ENCODE assay signal across 12 mouse cellular contexts in the genomic region with DNA sequence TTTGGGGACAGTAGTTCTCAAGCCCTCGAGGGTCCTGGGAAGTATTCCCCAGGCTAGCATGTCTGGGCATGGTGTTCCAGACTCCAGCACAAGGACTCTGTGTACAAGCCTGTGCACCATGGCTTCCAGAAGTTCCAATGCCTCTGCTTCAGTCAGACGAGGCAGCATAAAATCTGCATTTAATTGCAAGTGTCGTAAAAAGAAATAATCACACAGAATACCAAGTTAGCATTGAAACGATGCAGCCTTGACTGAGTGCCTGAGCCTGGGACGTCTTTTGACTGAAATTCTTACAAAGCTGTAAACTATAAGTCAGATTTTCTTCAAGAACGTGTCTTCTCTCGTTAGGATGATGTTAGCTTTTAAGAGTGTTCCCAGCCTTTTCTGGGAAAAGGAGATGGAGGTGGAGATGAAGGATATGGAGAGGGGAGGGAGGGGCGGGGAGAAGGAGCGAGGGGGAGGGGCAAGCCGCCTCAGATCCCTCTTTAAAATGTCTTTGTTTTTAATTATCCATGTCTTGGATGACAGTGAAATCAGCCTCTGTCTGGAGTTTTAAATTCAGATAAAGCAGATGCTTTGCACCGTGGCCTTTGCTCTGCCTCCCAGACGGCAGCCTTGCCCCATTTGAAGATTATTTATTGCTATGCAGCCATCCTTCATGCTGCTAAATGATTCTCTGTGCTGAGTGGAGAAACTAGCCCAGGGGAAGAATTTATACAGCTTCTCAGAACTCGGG.
DNase-seq lines count a peak whose midpoint lies in the region; ATAC-seq and TF ChIP-seq lines count a peak whose summit lies in the region.
"Had no signal": no experiment of that assay in that cellular context is flagged by ENCODE, and none has a peak within 500 bp of the region (broad histone marks: within the 10 kb centered on the region; RNA-seq: fewer than 3 reads in every experiment).

No protein-coding gene starts in this region.

- H3K9ac ChIP-seq in kidney, embryonic 16.5 days (replicated peaks; ENCODE audit: low read length), result no peak overlapping the region
- H3K9ac ChIP-seq in embryonic facial prominence, embryonic 14.5 days (ENCODE audit: low read depth, low read length), result no peak overlapping the region; the same call in 1 of the 2 replicates
- H3K9ac ChIP-seq in limb, embryonic 14.5 days (ENCODE audit: low read depth, low read length, severe bottlenecking), result no peak overlapping the region

- TF ChIP-seq POLR2A in limb, embryonic 14.5 days (IDR thresholded peaks at IDR 0.05; ENCODE audit: borderline replicate concordance, extremely low read depth, insufficient read depth, insufficient read length), result no peak

- peak; percentile 35; the same call in 1 of the 2 replicates for ATAC-seq in kidney, embryonic 16.5 days (ENCODE audit: low FRiP score, low TSS enrichment)
- ATAC-seq in embryonic facial prominence, embryonic 14.5 days (ENCODE audit: low read depth), result no peak
- ATAC-seq in limb, embryonic 14.5 days (ENCODE audit: low FRiP score, low read depth), result no peak

- no peaks in the 10 kb centered on the region for H3K9me3 ChIP-seq in kidney, embryonic 16.5 days (ENCODE audit: low read length)
- no peaks in the 10 kb centered on the region for H3K9me3 ChIP-seq in embryonic facial prominence, embryonic 14.5 days (ENCODE audit: control insufficient read depth, low read length)
- H3K9me3 ChIP-seq in limb, embryonic 14.5 days (ENCODE audit: control insufficient read depth, low read length), result no peaks in the 10 kb centered on the region

- H3K36me3 ChIP-seq in kidney, embryonic 16.5 days (ENCODE audit: insufficient read depth, low read length), result no peaks in the 10 kb centered on the region
- H3K36me3 ChIP-seq in embryonic facial prominence, embryonic 14.5 days (ENCODE audit: control insufficient read depth, insufficient read depth, low read length), result no peaks in the 10 kb centered on the region
- no peaks in the 10 kb centered on the region for H3K36me3 ChIP-seq in limb, embryonic 14.5 days (ENCODE audit: control insufficient read depth, insufficient read depth, low read length)

- 14% methylated on average over 13 of the region's 13 CpGs for WGBS in kidney, embryonic 16.5 days
- 16% methylated on average over 13 of the region's 13 CpGs for WGBS in embryonic facial prominence, embryonic 14.5 days
- WGBS in limb, embryonic 14.5 days, result 7% methylated on average over 13 of the region's 13 CpGs

- no peaks in the 10 kb centered on the region for H3K27me3 ChIP-seq in kidney, embryonic 16.5 days (ENCODE audit: insufficient read depth, low read length)
- no peaks in the 10 kb centered on the region; the same call in 1 of the 2 replicates for H3K27me3 ChIP-seq in embryonic facial prominence, embryonic 14.5 days (replicated peaks; ENCODE audit: control insufficient read depth, insufficient read depth, low read length)
- H3K27me3 ChIP-seq in limb, embryonic 14.5 days (ENCODE audit: control insufficient read depth, insufficient read depth, low read length), result 0 out of 2 replicates have a peak, but pooled peaks cover 5% of the 10 kb centered on the region

- no peak overlapping the region for H3K27ac ChIP-seq in kidney, embryonic 16.5 days (ENCODE audit: low read length)
- H3K27ac ChIP-seq in embryonic facial prominence, embryonic 14.5 days (replicated peaks; ENCODE audit: low read depth, low read length), result peak overlapping the region; percentile 65
- H3K27ac ChIP-seq in limb, embryonic 14.5 days (replicated peaks; ENCODE audit: low read depth, low read length), result no peak overlapping the region
- H3K27ac ChIP-seq: macrophage had no signal

- H3K4me2 ChIP-seq in kidney, embryonic 16.5 days (replicated peaks; ENCODE audit: low read depth, low read length), result peak overlapping the region; percentile 18
- peak overlapping the region; percentile 18 for H3K4me2 ChIP-seq in embryonic facial prominence, embryonic 14.5 days (ENCODE audit: low read depth, low read length)
- peak overlapping the region; percentile 32; the same call in 1 of the 2 replicates for H3K4me2 ChIP-seq in limb, embryonic 14.5 days (replicated peaks; ENCODE audit: low read depth, low read length, severe bottlenecking)

- DNase-seq in kidney, adult 11 months, result no peak
- DNase-seq in adrenal gland, postnatal 36 days, result peak; percentile 25 to 43
- DNase-seq in embryonic facial prominence, embryonic 14.5 days (ENCODE audit: low spot score), result peak; percentile 27
- peak; percentile 22 for DNase-seq in limb, embryonic 14.5 days (ENCODE audit: low spot score)
- no peak for DNase-seq in thymus, postnatal 10 days (ENCODE audit: low spot score in 2 of 2)
- DNase-seq in layer of hippocampus, adult 9-11 months, result no peak
- no peak for DNase-seq in frontal cortex, postnatal 36 days (ENCODE audit: low spot score in 2 of 2)
- DNase-seq: heart, adult 18-20 months; left cerebral cortex, postnatal 4 days; thymus, postnatal 36 days had no signal

- H3K4me3 ChIP-seq in kidney, embryonic 16.5 days (ENCODE audit: low read length), result no peak overlapping the region
- no peak overlapping the region for H3K4me3 ChIP-seq in embryonic facial prominence, embryonic 14.5 days (ENCODE audit: low read depth, low read length)
- no peak overlapping the region for H3K4me3 ChIP-seq in limb, embryonic 14.5 days (replicated peaks; ENCODE audit: low read length)

- peaks cover 8% of the 10 kb centered on the region; the same call in 1 of the 2 replicates for H3K4me1 ChIP-seq in kidney, embryonic 16.5 days (ENCODE audit: insufficient read depth, low read length)
- H3K4me1 ChIP-seq in embryonic facial prominence, embryonic 14.5 days (ENCODE audit: control insufficient read depth, insufficient read depth, low read length), result peaks cover 25% of the 10 kb centered on the region
- H3K4me1 ChIP-seq in limb, embryonic 14.5 days (ENCODE audit: control insufficient read depth, insufficient read depth, low read length), result peaks cover 12% of the 10 kb centered on the region

Comparison
In these comparisons a context has a peak if more than half of its experiments do, and no peak if none do; other contexts are left out.
1. DNase-seq: peak in adrenal gland, postnatal 36 days (2 of 2), embryonic facial prominence, embryonic 14.5 days (single experiment) and limb, embryonic 14.5 days (single experiment); none in kidney, adult 11 months (single experiment), thymus, postnatal 10 days (0 of 2), layer of hippocampus, adult 9-11 months (single experiment) and frontal cortex, postnatal 36 days (0 of 2).
2. Peak in every context shown above with its lines, with median percentiles within 50 percentile points of each other: H3K4me2 ChIP-seq.